Mouse (Mus musculus) hindbrain, postnatal 0 days (tissue): ENCODE data around the gene Ppp2r3a. TPM values are rescaled to one million over a fixed set of nuclear protein-coding genes. Genes with fewer than 3 reads are reported as not detected.

ENCODE experiments used
- ATAC-seq: fragments of 200-750 bp; cut with Nextera tagmentation; 2 replicates; pipeline ENCODE4 v1.8.0; 2017; ENCODE audit warnings: mild to moderate bottlenecking, moderate TSS enrichment, moderate library complexity
- DNase-seq: peaks from one replicate; pipeline ENCODE4 v3.0.0-alpha.2; 2015; ENCODE audit warnings: low spot score
- H3K27ac ChIP-seq: fragments of 300-500 bp; sonication (generic); 2 replicates; pipeline ENCODE4 v1.5.1; 2014; ENCODE audit warnings: mild to moderate bottlenecking
- H3K27me3 ChIP-seq: fragments of 300-500 bp; sonication (generic); 2 replicates; pipeline ENCODE4 v1.6.1; 2014; ENCODE audit warnings: low read length, mixed read lengths; ENCODE audit not compliant: insufficient read depth
- H3K36me3 ChIP-seq: fragments of 300-500 bp; sonication (generic); 2 replicates; pipeline ENCODE4 v1.6.1; 2014; ENCODE audit warnings: low read length, mixed read lengths; ENCODE audit not compliant: insufficient read depth
- H3K4me1 ChIP-seq: fragments of 300-500 bp; sonication (generic); 2 replicates; pipeline ENCODE4 v1.6.1; 2014; ENCODE audit warnings: antibody characterized with exemption, low read length, mixed read lengths; ENCODE audit not compliant: insufficient read depth
- H3K4me2 ChIP-seq: fragments of 300-500 bp; sonication (generic); 2 replicates; pipeline ENCODE4 v1.6.1; 2014; ENCODE audit warnings: low read depth, mild to moderate bottlenecking, low read length, moderate library complexity, mixed read lengths
- H3K4me3 ChIP-seq: fragments of 300-500 bp; sonication (generic); 2 replicates; pipeline ENCODE4 v1.5.1; 2014; ENCODE audit warnings: low read length
- H3K9ac ChIP-seq: fragments of 300-500 bp; sonication (generic); replicated peaks from 2 replicates; pipeline ENCODE4 v1.6.1; 2014; ENCODE audit warnings: mild to moderate bottlenecking, low read length, moderate library complexity, mixed read lengths
- H3K9me3 ChIP-seq: fragments of 300-500 bp; sonication (generic); 2 replicates; pipeline ENCODE4 v1.6.1; 2016; ENCODE audit warnings: low read length, mixed read lengths
- CTCF ChIP-seq: IDR thresholded peaks from 2 replicates; pipeline ENCODE4 v1.5.1; 2016; ENCODE audit warnings: antibody characterized with exemption, control low read depth, low read depth
- WGBS: fragments of 180-500 bp; shearing (Covaris S2); extraction: QIAGEN DNeasy Blood & Tissue Kit; methylation state at CpG from one replicate; pipeline ENCODE4 v1.1.7; 2014; 5-methylcytosine and 5-hydroxymethylcytosine counted together
- polyA plus RNA-seq: library from polyadenylated mRNA; unstranded; fragments of >200 nt; fragmentation: Nextera tagmentation; extraction: Ambion mirVana; gene quantifications from 2 replicates; pipeline ENCODE4 v1.2.1, GENCODE M21; 2015
- total RNA-seq: library from RNA; depleted of rRNA; stranded (reverse); fragments of >200 nt; gene quantifications from 2 replicates; pipeline ENCODE4 v1.2.3, GENCODE M21; 2014

Ppp2r3a gene
- total and polyA plus RNA-seq, 2 experiments from 2014 or later: 17.1 to 28.0 TPM

GRCm38 (mm10) chr9:101180234-101180633 lies 71.4 kb downstream of the Ppp2r3a start:
- H3K9me3 ChIP-seq: no peaks in the 10 kb centered on the region
- H3K27me3 ChIP-seq: no peaks in the 10 kb centered on the region
- no peak for TF ChIP-seq CTCF
- no peak overlapping the region for H3K4me2 ChIP-seq
- H3K4me1 ChIP-seq: no peaks in the 10 kb centered on the region
- WGBS: 31% methylated on average over 2 of the region's 2 CpGs
- no peak overlapping the region for H3K27ac ChIP-seq
- H3K4me3 ChIP-seq: no peak overlapping the region
- peak; percentile 76 for DNase-seq
- no peaks in the 10 kb centered on the region for H3K36me3 ChIP-seq
- H3K9ac ChIP-seq: no peak overlapping the region
- no peak for ATAC-seq

- Histone ChIP-seq H3K9me3 (no peaks in the 10 kb centered on the region), H3K4me2 (no peak overlapping the region), H3K36me3 (no peaks in the 10 kb centered on the region), H3K4me3 (no peak overlapping the region), H3K27me3 (no peaks in the 10 kb centered on the region), H3K27ac (no peak overlapping the region), H3K9ac (no peak overlapping the region), H3K4me1 (no peaks in the 10 kb centered on the region)
- 92% methylated on average over 1 of the region's 1 CpGs for WGBS
- ATAC-seq: no peak
- no peak for TF ChIP-seq CTCF
- DNase-seq: no peak
Observed at GRCm38 (mm10) chr9:101160627-101161026, 91.0 kb downstream of the Ppp2r3a start.

GRCm38 (mm10) chr9:101160092-101160491 lies 91.5 kb downstream of the Ppp2r3a start:
- Histone ChIP-seq H3K9ac (no peak overlapping the region), H3K9me3 (no peaks in the 10 kb centered on the region), H3K4me1 (no peaks in the 10 kb centered on the region), H3K27me3 (no peaks in the 10 kb centered on the region), H3K36me3 (no peaks in the 10 kb centered on the region), H3K4me3 (no peak overlapping the region), H3K4me2 (no peak overlapping the region), H3K27ac (no peak overlapping the region)
- DNase-seq: no peak
- no peak for ATAC-seq
- TF ChIP-seq CTCF: no peak
- WGBS: 61% methylated on average over 5 of the region's 5 CpGs

DNA sequence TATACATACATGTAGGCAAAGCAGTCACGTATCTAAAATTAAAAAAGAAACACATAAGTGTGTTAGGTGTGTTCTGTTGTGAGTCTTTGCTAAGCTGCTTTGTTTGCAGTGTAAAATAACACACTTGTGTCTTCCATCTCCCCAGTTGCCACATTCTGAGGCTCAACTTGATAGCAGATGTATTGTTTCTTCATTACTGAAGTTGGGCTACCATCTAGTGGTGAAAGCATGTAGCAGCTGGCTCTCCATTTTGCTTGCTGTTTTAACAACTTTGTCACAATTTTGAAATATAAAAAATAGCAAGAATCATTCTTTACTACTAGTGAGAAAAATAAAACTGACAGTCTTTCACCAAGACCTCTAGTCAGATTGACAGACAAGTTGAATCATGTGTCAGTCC lies 92.2 kb downstream of the Ppp2r3a start:
- no peak for ATAC-seq
- DNase-seq: peak; percentile 77

DNA sequence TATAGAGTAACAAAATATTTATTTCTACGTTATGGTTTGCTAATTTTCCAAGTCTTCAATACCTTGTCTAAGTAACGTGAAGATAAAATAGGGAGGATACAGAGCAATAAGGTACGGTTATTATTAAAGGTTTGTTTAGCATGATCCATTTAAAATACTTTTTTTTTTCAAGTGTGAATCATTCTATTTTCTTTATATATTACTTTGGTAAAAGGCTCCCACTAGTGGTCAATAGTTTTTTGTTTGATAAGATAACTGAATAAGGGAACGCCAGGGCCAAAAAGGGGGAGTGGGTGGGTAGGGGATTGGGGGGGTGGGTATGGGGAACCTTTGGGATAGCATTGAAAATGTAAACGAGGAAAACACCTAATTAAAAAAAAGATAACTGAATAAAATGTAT lies 98.7 kb downstream of the Ppp2r3a start:
- no peaks in the 10 kb centered on the region for H3K27me3 ChIP-seq
- no peak overlapping the region for H3K4me3 ChIP-seq
- ATAC-seq (no peak), DNase-seq (peak; percentile 19)
- no peaks in the 10 kb centered on the region for H3K36me3 ChIP-seq
- H3K9me3 ChIP-seq: no peaks in the 10 kb centered on the region
- WGBS: 72% methylated on average over 5 of the region's 5 CpGs
- TF ChIP-seq CTCF: no peak
- H3K4me2 ChIP-seq: no peak overlapping the region
- no peak overlapping the region for H3K27ac ChIP-seq
- no peak overlapping the region for H3K9ac ChIP-seq
- no peaks in the 10 kb centered on the region for H3K4me1 ChIP-seq

More for the DNA sequence above, 92.2 kb downstream of the Ppp2r3a start:
- H3K36me3 ChIP-seq: no peaks in the 10 kb centered on the region
- peak; percentile 82 for TF ChIP-seq CTCF
- H3K9ac ChIP-seq: no peak overlapping the region
- no peak overlapping the region for H3K4me2 ChIP-seq
- no peaks in the 10 kb centered on the region for H3K27me3 ChIP-seq
- H3K4me3 ChIP-seq: no peak overlapping the region
- no peaks in the 10 kb centered on the region for H3K4me1 ChIP-seq
- no peak overlapping the region for H3K27ac ChIP-seq
- no peaks in the 10 kb centered on the region for H3K9me3 ChIP-seq
- WGBS: 93% methylated on average over 1 of the region's 1 CpGs

- DNase-seq (no peak), ATAC-seq (no peak)
- H3K4me2 ChIP-seq: no peak overlapping the region
- H3K9me3 ChIP-seq: no peaks in the 10 kb centered on the region
- TF ChIP-seq CTCF: no peak
- H3K4me1 ChIP-seq: no peaks in the 10 kb centered on the region
- no peak overlapping the region for H3K9ac ChIP-seq
- WGBS: 89% methylated on average over 4 of the region's 4 CpGs
- no peaks in the 10 kb centered on the region; the same call in 1 of the 2 replicates for H3K36me3 ChIP-seq
- no peak overlapping the region for H3K27ac ChIP-seq
- H3K4me3 ChIP-seq: no peak overlapping the region
- no peaks in the 10 kb centered on the region for H3K27me3 ChIP-seq
Observed at GRCm38 (mm10) chr9:101143635-101144034, 108.0 kb downstream of the Ppp2r3a start.

- 88% methylated on average over 8 of the region's 8 CpGs for WGBS
Observed at GRCm38 (mm10) chr9:101114182-101114884, 137.3 kb downstream of the Ppp2r3a start.

More at GRCm38 (mm10) chr9:101114182-101114884, 137.3 kb downstream of the Ppp2r3a start:
- no peaks in the 10 kb centered on the region for H3K36me3 ChIP-seq
- no peaks in the 10 kb centered on the region for H3K9me3 ChIP-seq
- TF ChIP-seq CTCF: no peak
- no peaks in the 10 kb centered on the region for H3K4me1 ChIP-seq
- H3K4me3 ChIP-seq: no peak overlapping the region
- no peak for ATAC-seq
- no peak overlapping the region for H3K9ac ChIP-seq
- no peaks in the 10 kb centered on the region for H3K27me3 ChIP-seq
- DNase-seq: no peak
- no peak overlapping the region for H3K4me2 ChIP-seq
- H3K27ac ChIP-seq: no peak overlapping the region
